In genomic region chr1:106172301-106172930, GRCm38 (mm10) we compare ENCODE assay signal across 7 mouse cellular contexts. TPM values are rescaled to one million over a fixed set of nuclear protein-coding genes. Genes with fewer than 3 reads are reported as not detected.
A peak's percentile ranks its signal among the peaks of the same experiment; 100 is the strongest.
DNase-seq lines count a peak whose midpoint lies in the region; ATAC-seq and TF ChIP-seq lines count a peak whose summit lies in the region.

No protein-coding gene starts in this region.

- TF ChIP-seq POLR2A in small intestine, adult 2 months (IDR thresholded peaks at IDR 0.05; ENCODE audit: low read depth, low read length): no peak

- peak; percentile 68 for DNase-seq in R1 (ENCODE audit: low read depth, low spot score)
- DNase-seq in cerebellum, adult 11-12 months: peak; percentile 72
- DNase-seq in forelimb bud, embryonic 11.5 days (ENCODE audit: low read depth, low spot score): peak; percentile 29
- peak; percentile 75 for DNase-seq in limb, embryonic 10.5 days (ENCODE audit: low spot score)
- DNase-seq in midbrain, embryonic 11.5 days (ENCODE audit: low spot score, missing footprints): peak; percentile 95

- peak overlapping the region; percentile 73 for H3K4me2 ChIP-seq in hindbrain, embryonic 15.5 days
- peak overlapping the region; percentile 90 for H3K4me2 ChIP-seq in midbrain, embryonic 11.5 days

- peak overlapping the region; percentile 94 for H3K27ac ChIP-seq in hindbrain, embryonic 15.5 days (replicated peaks)
- peak overlapping the region; percentile 93 for H3K27ac ChIP-seq in limb, embryonic 10.5 days
- H3K27ac ChIP-seq in midbrain, embryonic 11.5 days (ENCODE audit: low read depth, low read length): peak overlapping the region; percentile 66
- peak overlapping the region; percentile 29; the same call in 1 of the 2 replicates for H3K27ac ChIP-seq in small intestine, adult 2 months (ENCODE audit: insufficient read depth, low read depth, low read length)

- H3K27me3 ChIP-seq in hindbrain, embryonic 15.5 days: no peaks in the 10 kb centered on the region
- no peaks in the 10 kb centered on the region for H3K27me3 ChIP-seq in limb, embryonic 10.5 days (ENCODE audit: low read depth, poor library complexity, severe bottlenecking)
- no peaks in the 10 kb centered on the region for H3K27me3 ChIP-seq in midbrain, embryonic 11.5 days (ENCODE audit: control insufficient read depth, insufficient read depth, low read length)
- no peaks in the 10 kb centered on the region for H3K27me3 ChIP-seq in small intestine, adult 2 months (ENCODE audit: control insufficient read depth, insufficient read depth, low read length)

- no peaks in the 10 kb centered on the region for H3K36me3 ChIP-seq in hindbrain, embryonic 15.5 days
- H3K36me3 ChIP-seq in limb, embryonic 10.5 days: no peaks in the 10 kb centered on the region
- H3K36me3 ChIP-seq in midbrain, embryonic 11.5 days (ENCODE audit: control insufficient read depth, insufficient read depth, low read length): no peaks in the 10 kb centered on the region
- H3K36me3 ChIP-seq in small intestine, adult 2 months (ENCODE audit: control insufficient read depth, insufficient read depth, low read length): no peaks in the 10 kb centered on the region

- WGBS in hindbrain, embryonic 15.5 days: under 1% methylated on average over 56 of the region's 77 CpGs
- under 1% methylated on average over 74 of the region's 77 CpGs for WGBS in limb, embryonic 10.5 days
- under 1% methylated on average over 64 of the region's 77 CpGs for WGBS in midbrain, embryonic 11.5 days
- 1% methylated on average over 77 of the region's 77 CpGs for WGBS in small intestine, adult 2 months

- TF ChIP-seq CTCF in small intestine, adult 2 months (IDR thresholded peaks at IDR 0.05; ENCODE audit: extremely low read depth, insufficient read length, insufficient replicate concordance, low read depth, low read length): no peak

- no peaks in the 10 kb centered on the region for H3K9me3 ChIP-seq in hindbrain, embryonic 15.5 days
- no peaks in the 10 kb centered on the region for H3K9me3 ChIP-seq in limb, embryonic 10.5 days (replicated peaks)
- H3K9me3 ChIP-seq in midbrain, embryonic 11.5 days (ENCODE audit: control insufficient read depth, low read length): no peaks in the 10 kb centered on the region

- peaks cover 41% of the 10 kb centered on the region for H3K4me1 ChIP-seq in hindbrain, embryonic 15.5 days (replicated peaks)
- H3K4me1 ChIP-seq in limb, embryonic 10.5 days: peaks cover 30% of the 10 kb centered on the region
- H3K4me1 ChIP-seq in midbrain, embryonic 11.5 days (ENCODE audit: control insufficient read depth, insufficient read depth, low read length): peaks cover 22% of the 10 kb centered on the region
- H3K4me1 ChIP-seq in small intestine, adult 2 months (ENCODE audit: control insufficient read depth, insufficient read depth, insufficient read length, low read length): peaks cover 4% of the 10 kb centered on the region; the same call in 1 of the 2 replicates

- peak overlapping the region; percentile 94 for H3K4me3 ChIP-seq in hindbrain, embryonic 15.5 days
- H3K4me3 ChIP-seq in limb, embryonic 10.5 days: peak overlapping the region; percentile 78
- peak overlapping the region; percentile 92 for H3K4me3 ChIP-seq in midbrain, embryonic 11.5 days (ENCODE audit: low read depth, low read length)
- peak overlapping the region; percentile 97 for H3K4me3 ChIP-seq in small intestine, adult 2 months (ENCODE audit: low read depth, low read length)

- ATAC-seq in hindbrain, embryonic 15.5 days (ENCODE audit: low FRiP score, low read depth): 0 out of 2 replicates have a peak, but pooled peaks have one; percentile 2
- peak; percentile 20 for ATAC-seq in midbrain, embryonic 11.5 days (ENCODE audit: low FRiP score)

- H3K9ac ChIP-seq in hindbrain, embryonic 15.5 days: peak overlapping the region; percentile 92
- H3K9ac ChIP-seq in midbrain, embryonic 11.5 days (ENCODE audit: low read length): peak overlapping the region; percentile 94

RNA-seq across cellular contexts. Expression of gene Phlpp1, which starts 0.9 kb away (rescaled TPM):
- 8.1 and 8.3 TPM in 2 replicates for polyA plus RNA-seq in hindbrain, embryonic 15.5 days (2015; fragmentation: Nextera tagmentation; extraction: Ambion mirVana)
- polyA plus RNA-seq in limb, embryonic 10.5 days (2016; fragmentation: Nextera tagmentation; extraction: Ambion mirVana): 2.8 and 3.0 TPM in 2 replicates
- 6.2 and 6.8 TPM in 2 replicates for polyA plus RNA-seq in midbrain, embryonic 11.5 days (2014; fragmentation: Nextera tagmentation; extraction: Ambion mirVana)
- 5.1 and 6.5 TPM in 2 replicates for polyA plus RNA-seq in small intestine, adult 2 months (2012; rRNA removed)

Comparison
In these comparisons a context has a peak if more than half of its experiments do, and no peak if none do; other contexts are left out.
1. Peak in every context shown above with its lines: DNase-seq, ATAC-seq, H3K4me3 ChIP-seq and H3K27ac ChIP-seq.
2. DNase-seq: peak in every context shown above with its lines; median percentile 95 in midbrain, embryonic 11.5 days; 75 in limb, embryonic 10.5 days; 72 in cerebellum, adult 11-12 months; 68 in R1; 29 in forelimb bud, embryonic 11.5 days.
3. H3K27ac ChIP-seq: peak in every context shown above with its lines; median percentile 94 in hindbrain, embryonic 15.5 days; 93 in limb, embryonic 10.5 days; 66 in midbrain, embryonic 11.5 days; 29 in small intestine, adult 2 months.